Mouse (Mus musculus): ENCODE data around the gene Map1s.
A peak's percentile ranks its signal among the peaks of the same experiment; 100 is the strongest.

Gene Map1s

DNA sequence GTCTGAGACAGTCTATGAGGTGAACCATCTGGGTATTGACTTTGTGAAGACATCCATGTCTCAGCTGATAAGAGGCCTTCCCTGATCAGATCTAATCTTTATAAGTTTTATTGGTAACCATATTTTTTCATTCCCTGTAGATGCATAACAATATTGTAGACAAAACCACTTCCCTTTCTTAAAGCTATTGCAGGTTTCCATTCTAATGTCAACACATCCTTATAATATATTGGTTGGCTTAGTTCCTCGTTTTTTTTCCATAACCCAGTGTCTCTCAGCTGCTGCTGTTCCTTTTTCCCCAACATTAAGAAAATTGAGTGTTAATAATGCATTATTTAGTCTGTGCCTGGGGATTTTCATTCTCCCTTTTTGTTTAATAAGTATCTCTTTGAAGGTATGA, 37.5 kb downstream of the Map1s start:
- DNase-seq (ENCODE audit: low read depth): no peak

DNA sequence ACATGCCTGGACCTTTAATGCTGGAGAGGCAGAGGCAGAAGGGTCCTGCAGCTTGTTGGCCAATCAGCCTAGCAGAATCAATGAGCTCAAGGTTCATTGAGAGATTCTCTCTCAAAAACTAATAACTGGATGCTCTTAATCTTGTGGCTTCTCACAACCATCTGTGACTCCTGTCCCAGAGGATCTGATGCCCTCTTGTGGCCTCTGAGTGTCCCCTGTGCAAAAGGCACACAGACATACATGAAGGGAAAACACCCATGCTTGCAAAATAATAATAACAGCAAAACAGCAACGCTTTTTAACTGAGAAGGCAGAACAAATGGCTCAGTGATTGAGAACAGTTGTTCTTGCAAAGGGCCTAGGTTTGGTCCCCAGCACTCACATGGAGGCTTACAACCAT, 44.1 kb downstream of the Map1s start:
- DNase-seq (ENCODE audit: low read depth): no peak

DNA sequence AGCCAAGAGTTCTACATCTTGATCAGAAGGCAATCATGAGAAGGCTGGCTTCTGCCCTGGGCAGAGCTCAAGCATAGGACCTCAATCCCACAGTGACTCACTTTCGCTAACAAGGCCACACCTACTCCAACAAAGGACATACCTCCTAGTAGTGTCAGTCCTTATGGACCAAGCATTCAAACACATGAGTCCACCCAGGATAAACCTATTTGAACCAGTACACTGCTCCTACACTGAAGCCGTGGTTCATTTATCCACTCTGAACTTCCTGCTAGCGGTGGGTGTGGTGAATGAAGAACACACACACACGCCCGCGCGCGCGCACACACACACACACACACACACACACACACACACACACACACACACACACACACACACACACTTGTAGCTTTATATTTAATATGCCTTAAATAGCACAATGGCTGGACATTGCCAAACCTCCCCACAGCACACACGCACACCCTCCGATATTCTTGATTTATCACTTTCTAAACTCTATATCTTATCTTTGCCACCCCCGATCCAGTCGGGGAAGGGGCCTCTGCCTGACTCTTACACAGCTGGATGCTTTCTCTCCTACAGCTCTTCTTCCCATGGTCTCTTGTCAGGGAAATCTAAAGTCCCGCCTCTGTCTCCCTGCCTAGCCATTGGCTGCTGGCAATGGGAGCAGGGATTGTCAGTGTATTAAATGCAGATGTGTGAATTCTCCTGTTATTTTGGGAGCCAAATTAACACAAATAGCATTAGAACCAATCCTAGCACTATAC, 55.2 kb downstream of the Map1s start:
- DNase-seq (ENCODE audit: low read depth): no peak

DNA sequence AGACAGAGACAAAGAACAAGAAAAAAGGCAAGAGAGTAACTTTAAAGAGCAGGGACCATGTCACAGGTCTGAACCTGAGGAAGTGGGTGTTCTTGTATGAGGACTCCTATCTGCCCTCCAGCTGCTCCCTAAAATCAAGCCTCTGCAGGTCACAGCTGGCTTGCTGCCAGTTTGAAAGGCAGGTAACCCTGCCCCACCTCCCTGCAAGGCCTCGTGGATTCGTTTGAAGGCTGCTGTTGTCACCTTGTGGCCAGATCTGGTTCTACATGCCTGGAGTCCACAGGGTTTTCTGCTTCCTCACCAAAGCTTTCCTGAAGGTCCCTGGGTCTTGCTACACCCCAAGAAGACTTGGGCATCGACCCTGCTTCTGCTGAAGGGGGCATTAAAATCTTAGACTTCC, 58.4 kb downstream of the Map1s start:
- peak; percentile 3 for DNase-seq (ENCODE audit: low read depth)

DNA sequence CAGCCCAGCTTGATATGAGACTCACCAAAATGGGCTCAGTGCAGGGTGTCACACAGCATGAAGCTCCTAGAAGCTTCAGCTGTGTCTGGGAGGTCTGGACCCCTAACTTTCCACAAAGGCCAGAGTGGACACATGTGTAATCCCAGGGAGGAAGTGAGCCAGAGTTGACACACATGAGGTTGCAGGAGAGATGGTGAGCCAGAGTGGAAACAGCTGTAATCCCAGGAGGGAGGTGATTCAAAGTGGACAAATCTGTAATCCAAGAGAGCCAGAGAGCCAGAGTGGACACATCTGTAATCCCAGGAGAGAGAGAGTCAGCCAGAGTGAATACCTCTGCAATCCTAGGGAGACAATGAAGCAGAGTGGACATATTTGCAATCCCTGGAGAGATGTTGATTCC, 59.1 kb downstream of the Map1s start:
- DNase-seq (ENCODE audit: low read depth): no peak

All from fibroblast of lung, adult 2 months (primary cell).